Mouse (Mus musculus) MEL (cell line): Measurements from ENCODE around the gene Olfr452.

Experiments
- GATA1 ChIP-seq: IDR thresholded peaks from 2 replicates; pipeline ENCODE4 v1.6.1; 2011; ENCODE audit warnings: low read depth, low read length, improper control_type of control experiment
- JUND ChIP-seq: IDR thresholded peaks from 2 replicates; pipeline ENCODE4 v1.6.1; 2011; ENCODE audit warnings: low read depth, mild to moderate bottlenecking, improper control_type of control experiment, low read length
- MAX ChIP-seq: IDR thresholded peaks from 2 replicates; pipeline ENCODE4 v1.6.1; 2011; ENCODE audit warnings: low read length, improper control_type of control experiment
- POLR2A ChIP-seq, 2 experiments: IDR thresholded peaks; 2 replicates each; pipeline ENCODE4 v1.6.1; 2011 to 2012; ENCODE audit warnings: low read length in 2 of 2, mild to moderate bottlenecking in 2 of 2, control low read depth in 1 of 2, improper control_type of control experiment in 1 of 2, low read depth in 1 of 2, moderate library complexity in 1 of 2; ENCODE audit not compliant: control insufficient read depth in 1 of 2, insufficient read depth in 1 of 2, poor library complexity in 1 of 2
- ZMIZ1 ChIP-seq: IDR thresholded peaks from 2 replicates; pipeline ENCODE4 v1.6.1; 2012; ENCODE audit warnings: low read depth, mild to moderate bottlenecking, inconsistent platforms, low read length, improper control_type of control experiment, moderate library complexity

- TF ChIP-seq ZMIZ1 (no peak), MAX (no peak), GATA1 (no peak), JUND (no peak), POLR2A (IDR thresholded peaks at IDR 0.05; ENCODE audit: control insufficient read depth in 1 of 2, insufficient read depth in 1 of 2, low read depth in 1 of 2, low read length in 2 of 2, poor library complexity in 1 of 2) (no peak)
Measured at GRCm38 (mm10) chr6:42790949-42791556, 6.2 kb downstream of the Olfr452 start.
